Mouse (Mus musculus): ENCODE measurements around the gene Srrt. TPM values are rescaled to one million over a fixed set of nuclear protein-coding genes. Genes with fewer than 3 reads are reported as not detected.
A peak's percentile ranks its signal among the peaks of the same experiment; 100 is the strongest.

The Srrt gene
- polyA plus RNA-seq, 1 experiment = 109 TPM

DNA sequence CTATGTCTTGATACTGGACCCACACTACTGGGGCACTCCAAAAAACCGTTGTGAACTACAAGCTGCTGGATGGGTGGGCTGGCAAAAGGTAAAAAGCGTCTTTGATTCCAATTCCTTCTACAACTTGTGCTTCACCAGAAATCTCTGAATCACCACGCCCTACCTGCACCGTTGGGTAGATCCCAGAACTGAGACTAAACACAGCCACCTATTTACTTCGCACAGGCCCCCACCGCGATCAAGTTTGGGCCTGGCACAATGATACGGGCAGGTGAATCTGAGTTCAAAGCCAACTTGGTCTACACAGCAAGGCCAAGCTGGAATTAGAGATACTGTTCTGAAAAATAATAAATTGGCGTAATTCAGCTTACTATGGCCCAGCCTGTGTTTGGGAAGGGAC is 12.2 kb downstream of the Srrt start:
- Histone ChIP-seq H3K4me1 (ENCODE audit: control insufficient read depth, insufficient read depth, insufficient read length, low read length) (peaks cover 14% of the 10 kb centered on the region), H3K4me3 (ENCODE audit: low read depth, low read length) (peak overlapping the region; percentile 84; the same call in 1 of the 2 replicates), H3K36me3 (ENCODE audit: control insufficient read depth, insufficient read depth, low read length) (peaks cover 49% of the 10 kb centered on the region), H3K27ac (ENCODE audit: insufficient read depth, low read depth, low read length) (no peak overlapping the region), H3K27me3 (ENCODE audit: control insufficient read depth, insufficient read depth, low read length) (no peaks in the 10 kb centered on the region)
- 67% methylated on average over 9 of the region's 9 CpGs for WGBS
- TF ChIP-seq CTCF (IDR thresholded peaks at IDR 0.05; ENCODE audit: extremely low read depth, insufficient read length, insufficient replicate concordance, low read depth, low read length) = no peak
- TF ChIP-seq POLR2A (IDR thresholded peaks at IDR 0.05; ENCODE audit: low read depth, low read length) = no peak

DNA sequence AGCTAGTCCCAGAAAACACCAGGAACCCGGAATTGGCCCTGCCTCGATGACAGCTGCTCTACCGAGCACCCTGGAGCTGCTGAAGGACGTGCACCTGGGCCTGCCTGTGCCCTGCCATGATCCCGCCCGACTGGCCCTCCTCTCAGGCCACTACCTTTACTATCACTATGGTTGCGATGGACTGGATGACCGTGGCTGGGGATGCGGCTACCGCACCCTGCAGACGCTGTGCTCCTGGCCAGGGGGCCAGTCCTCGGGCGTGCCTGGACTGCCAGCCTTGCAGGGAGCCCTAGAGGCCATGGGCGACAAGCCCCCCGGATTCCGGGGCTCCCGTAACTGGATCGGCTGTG is 12.8 kb downstream of the Srrt start:
- H3K27me3 ChIP-seq (ENCODE audit: control insufficient read depth, insufficient read depth, low read length) = no peaks in the 10 kb centered on the region
- H3K4me3 ChIP-seq (ENCODE audit: low read depth, low read length) = peak overlapping the region; percentile 84
- peak overlapping the region; percentile 68 for H3K27ac ChIP-seq (ENCODE audit: insufficient read depth, low read depth, low read length)
- peaks cover 43% of the 10 kb centered on the region for H3K36me3 ChIP-seq (ENCODE audit: control insufficient read depth, insufficient read depth, low read length)
- H3K4me1 ChIP-seq (ENCODE audit: control insufficient read depth, insufficient read depth, insufficient read length, low read length) = peaks cover 20% of the 10 kb centered on the region
- WGBS = 6% methylated on average over 18 of the region's 18 CpGs
- TF ChIP-seq CTCF (IDR thresholded peaks at IDR 0.05; ENCODE audit: extremely low read depth, insufficient read length, insufficient replicate concordance, low read depth, low read length) = no peak
- TF ChIP-seq POLR2A (IDR thresholded peaks at IDR 0.05; ENCODE audit: low read depth, low read length) = no peak; the same call in 1 of the 2 replicates

DNA sequence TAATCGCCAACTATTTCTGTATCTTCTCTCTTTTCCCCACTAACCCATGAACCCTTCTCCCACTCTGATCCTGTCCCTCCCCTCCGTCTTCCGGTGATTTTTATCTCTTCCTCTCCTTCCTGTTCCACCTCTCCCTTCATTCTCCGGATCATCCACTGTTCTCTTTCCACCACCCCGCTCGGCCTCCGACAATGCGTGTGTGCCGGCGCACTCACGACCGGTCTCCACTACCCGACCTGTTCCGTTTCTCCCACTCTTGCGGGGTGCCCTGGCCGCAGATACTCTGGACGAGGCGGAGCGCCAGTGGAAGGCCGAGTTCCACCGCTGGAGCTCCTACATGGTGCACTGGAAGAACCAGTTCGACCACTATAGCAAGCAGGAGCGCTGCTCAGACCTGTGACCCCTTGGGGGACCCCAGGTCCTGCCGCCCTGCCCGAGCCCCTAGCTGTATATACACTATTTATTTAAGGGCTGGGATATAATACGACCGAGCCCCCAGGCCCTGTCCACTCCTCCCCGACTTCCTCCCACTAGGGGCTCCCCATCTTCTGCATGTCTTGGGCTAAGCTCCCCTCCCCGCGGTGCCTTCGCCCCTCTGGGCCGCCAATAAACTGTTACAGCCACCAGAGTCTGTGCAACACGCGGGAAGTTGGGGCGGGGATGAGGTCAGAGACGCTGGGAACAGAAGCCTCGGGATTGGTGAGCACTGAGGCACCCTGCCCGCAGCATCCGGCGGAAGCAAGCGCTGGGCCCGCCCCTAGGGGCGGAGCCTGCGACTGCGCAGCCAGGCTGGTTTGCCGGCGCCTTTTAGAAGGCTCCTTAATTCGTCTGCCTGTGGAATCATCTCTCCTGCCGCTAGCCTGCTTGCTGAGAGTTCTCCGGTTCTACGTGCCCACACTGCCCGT is 13.4 kb downstream of the Srrt start, which contains the start of gene Ufsp1:
TSS of gene Ufsp1 (plus strand) at position 791 of the 905 bp plus-strand sequence.
- peak; percentile 33 for TF ChIP-seq POLR2A (IDR thresholded peaks at IDR 0.05; ENCODE audit: low read depth, low read length)
- TF ChIP-seq CTCF (IDR thresholded peaks at IDR 0.05; ENCODE audit: extremely low read depth, insufficient read length, insufficient replicate concordance, low read depth, low read length) = no peak
- Histone ChIP-seq H3K4me3 (ENCODE audit: low read depth, low read length) (peak within 1 kb of the TSS; percentile 84), H3K27ac (ENCODE audit: insufficient read depth, low read depth, low read length) (peak within 1 kb of the TSS; percentile 94), H3K27me3 (ENCODE audit: control insufficient read depth, insufficient read depth, low read length) (0 out of 2 replicates have a peak, but pooled peaks cover under 1% of the 10 kb centered on the region), H3K4me1 (ENCODE audit: control insufficient read depth, insufficient read depth, insufficient read length, low read length) (peaks cover 26% of the 10 kb centered on the region), H3K36me3 (ENCODE audit: control insufficient read depth, insufficient read depth, low read length) (peaks cover 39% of the 10 kb centered on the region)
- under 1% methylated on average over 52 of the region's 52 CpGs for WGBS

GRCm38 (mm10) chr5:137293282-137293681 is 14.2 kb downstream of the Srrt start:
- Histone ChIP-seq H3K27me3 (ENCODE audit: control insufficient read depth, insufficient read depth, low read length) (peaks cover 9% of the 10 kb centered on the region), H3K36me3 (ENCODE audit: control insufficient read depth, insufficient read depth, low read length) (peaks cover 32% of the 10 kb centered on the region), H3K27ac (ENCODE audit: insufficient read depth, low read depth, low read length) (peak overlapping the region; percentile 94), H3K4me1 (ENCODE audit: control insufficient read depth, insufficient read depth, insufficient read length, low read length) (peaks cover 31% of the 10 kb centered on the region), H3K4me3 (ENCODE audit: low read depth, low read length) (peak overlapping the region; percentile 84)
- under 1% methylated on average over 15 of the region's 15 CpGs for WGBS
- peak; percentile 23; the same call in 1 of the 2 replicates for TF ChIP-seq POLR2A (IDR thresholded peaks at IDR 0.05; ENCODE audit: low read depth, low read length)
- no peak for TF ChIP-seq CTCF (IDR thresholded peaks at IDR 0.05; ENCODE audit: extremely low read depth, insufficient read length, insufficient replicate concordance, low read depth, low read length)

DNA sequence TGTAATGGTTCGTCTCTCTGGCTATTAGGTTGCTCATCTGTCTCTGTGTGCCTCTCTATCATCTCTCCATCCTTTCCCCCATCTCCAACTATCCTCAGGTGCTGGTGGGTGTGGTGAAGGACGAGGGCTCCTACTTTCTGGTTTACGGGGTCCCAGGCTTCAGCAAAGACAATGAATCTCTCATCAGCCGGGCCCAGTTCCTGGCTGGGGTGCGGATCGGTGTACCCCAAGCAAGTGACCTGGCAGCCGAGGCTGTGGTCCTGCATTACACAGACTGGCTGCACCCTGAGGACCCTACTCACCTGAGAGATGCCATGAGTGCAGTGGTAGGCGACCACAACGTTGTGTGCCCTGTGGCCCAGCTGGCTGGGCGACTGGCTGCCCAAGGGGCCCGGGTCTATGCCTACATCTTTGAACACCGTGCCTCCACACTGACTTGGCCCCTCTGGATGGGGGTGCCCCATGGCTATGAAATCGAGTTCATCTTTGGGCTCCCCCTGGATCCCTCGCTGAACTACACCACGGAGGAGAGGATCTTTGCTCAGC is 16.0 kb downstream of the Srrt start:
- TF ChIP-seq CTCF (IDR thresholded peaks at IDR 0.05; ENCODE audit: extremely low read depth, insufficient read length, insufficient replicate concordance, low read depth, low read length) (no peak), POLR2A (IDR thresholded peaks at IDR 0.05; ENCODE audit: low read depth, low read length) (no peak)
- H3K27me3 ChIP-seq (ENCODE audit: control insufficient read depth, insufficient read depth, low read length) = peaks cover 21% of the 10 kb centered on the region
- peak overlapping the region; percentile 7; the same call in 1 of the 2 replicates for H3K4me3 ChIP-seq (ENCODE audit: low read depth, low read length)
- 72% methylated on average over 15 of the region's 15 CpGs for WGBS
- no peak overlapping the region for H3K27ac ChIP-seq (ENCODE audit: insufficient read depth, low read depth, low read length)
- peaks cover 13% of the 10 kb centered on the region for H3K36me3 ChIP-seq (ENCODE audit: control insufficient read depth, insufficient read depth, low read length)
- peaks cover 42% of the 10 kb centered on the region for H3K4me1 ChIP-seq (ENCODE audit: control insufficient read depth, insufficient read depth, insufficient read length, low read length)

GRCm38 (mm10) chr5:137290677-137291076 is 16.8 kb downstream of the Srrt start:
- Histone ChIP-seq H3K4me3 (ENCODE audit: low read depth, low read length) (peak overlapping the region; percentile 48), H3K36me3 (ENCODE audit: control insufficient read depth, insufficient read depth, low read length) (peaks cover 6% of the 10 kb centered on the region), H3K27ac (ENCODE audit: insufficient read depth, low read depth, low read length) (no peak overlapping the region), H3K4me1 (ENCODE audit: control insufficient read depth, insufficient read depth, insufficient read length, low read length) (peaks cover 48% of the 10 kb centered on the region), H3K27me3 (ENCODE audit: control insufficient read depth, insufficient read depth, low read length) (peaks cover 21% of the 10 kb centered on the region)
- TF ChIP-seq CTCF (IDR thresholded peaks at IDR 0.05; ENCODE audit: extremely low read depth, insufficient read length, insufficient replicate concordance, low read depth, low read length) (peak; percentile 62), POLR2A (IDR thresholded peaks at IDR 0.05; ENCODE audit: low read depth, low read length) (no peak)
- 15% methylated on average over 15 of the region's 15 CpGs for WGBS
